Mouse (Mus musculus) heart, embryonic 13.5 days (tissue): ENCODE results near the gene 1700024P04Rik. TPM values are rescaled to one million over a fixed set of nuclear protein-coding genes. Genes with fewer than 3 reads are reported as not detected.
A peak's percentile ranks its signal among the peaks of the same experiment; 100 is the strongest.
"Not testable (repeated sequence)": the region's sequence is repeated elsewhere in the genome, so short reads cannot be mapped to it uniquely, and the experiment has no call there.

Experiments
- ATAC-seq: fragments of 200-750 bp; cut with Nextera tagmentation; 2 replicates; pipeline ENCODE4 v1.8.0; 2017; ENCODE audit warnings: moderate TSS enrichment; ENCODE audit not compliant: insufficient number of reproducible peaks, low FRiP score, low TSS enrichment; ENCODE audit errors: extremely low read depth
- H3K27ac ChIP-seq: fragments of 300-500 bp; sonication (generic); replicated peaks from 2 replicates; pipeline ENCODE4 v1.5.1; 2015; ENCODE audit warnings: moderate library complexity, mild to moderate bottlenecking, inconsistent platforms
- H3K27me3 ChIP-seq: fragments of 300-500 bp; sonication (generic); replicated peaks from 2 replicates; pipeline ENCODE4 v1.6.1; 2015; ENCODE audit warnings: mild to moderate bottlenecking, inconsistent platforms
- H3K36me3 ChIP-seq: fragments of 300-500 bp; sonication (generic); 2 replicates; pipeline ENCODE4 v1.6.1; 2015; ENCODE audit warnings: mild to moderate bottlenecking, inconsistent platforms
- H3K4me1 ChIP-seq: fragments of 300-500 bp; sonication (generic); 2 replicates; pipeline ENCODE4 v1.6.1; 2015; ENCODE audit warnings: inconsistent platforms
- H3K4me2 ChIP-seq: fragments of 300-500 bp; sonication (generic); 2 replicates; pipeline ENCODE4 v1.6.1; 2015; ENCODE audit warnings: inconsistent platforms, mild to moderate bottlenecking, moderate library complexity
- H3K4me3 ChIP-seq: fragments of 300-500 bp; sonication (generic); 2 replicates; pipeline ENCODE4 v1.5.1; 2015; ENCODE audit warnings: moderate library complexity, mild to moderate bottlenecking, inconsistent platforms
- H3K9ac ChIP-seq: fragments of 300-500 bp; sonication (generic); 2 replicates; pipeline ENCODE4 v1.6.1; 2015; ENCODE audit warnings: inconsistent platforms, mild to moderate bottlenecking, moderate library complexity
- H3K9me3 ChIP-seq: fragments of 300-500 bp; sonication (generic); 2 replicates; pipeline ENCODE4 v1.6.1; 2016; ENCODE audit warnings: inconsistent platforms
- WGBS: fragments of 180-500 bp; shearing (Covaris S2); methylation state at CpG from one replicate; pipeline ENCODE4 v1.1.7; 2015; ENCODE audit warnings: mixed read lengths; 5-methylcytosine and 5-hydroxymethylcytosine counted together
- polyA plus RNA-seq: library from polyadenylated mRNA; unstranded; fragments of >200 nt; fragmentation: Nextera tagmentation; extraction: Ambion mirVana; gene quantifications from 2 replicates; pipeline ENCODE4 v1.2.1, GENCODE M21; 2015

Gene 1700024P04Rik
- polyA plus RNA-seq, 1 experiment from 2014 or later, result not detected

GRCm38 (mm10) chr13:99008013-99008412 lies 23.6 kb upstream of the 1700024P04Rik start:
- Histone ChIP-seq H3K9ac (no peak overlapping the region), H3K4me1 (peaks cover 10% of the 10 kb centered on the region), H3K4me2 (no peak overlapping the region), H3K27me3 (no peaks in the 10 kb centered on the region), H3K4me3 (no peak overlapping the region), H3K9me3 (peaks cover 21% of the 10 kb centered on the region), H3K36me3 (no peaks in the 10 kb centered on the region), H3K27ac (no peak overlapping the region)
- 72% methylated on average over 5 of the region's 5 CpGs for WGBS
- ATAC-seq, result no peak

GRCm38 (mm10) chr13:99006389-99007099 lies 22.2 kb upstream of the 1700024P04Rik start:
- Histone ChIP-seq H3K4me3 (no peak overlapping the region), H3K4me1 (peaks cover 10% of the 10 kb centered on the region), H3K27ac (no peak overlapping the region), H3K9ac (no peak overlapping the region), H3K4me2 (no peak overlapping the region), H3K27me3 (no peaks in the 10 kb centered on the region), H3K9me3 (peaks cover 30% of the 10 kb centered on the region), H3K36me3 (no peaks in the 10 kb centered on the region; the same call in 1 of the 2 replicates)
- WGBS, result 78% methylated on average over 17 of the region's 17 CpGs
- ATAC-seq, result no peak

GRCm38 (mm10) chr13:99001652-99002051 lies 17.3 kb upstream of the 1700024P04Rik start:
- not testable (repeated sequence) for H3K4me2 ChIP-seq, H3K4me1 ChIP-seq, H3K36me3 ChIP-seq, H3K27me3 ChIP-seq, H3K9ac ChIP-seq, ATAC-seq, H3K27ac ChIP-seq, H3K4me3 ChIP-seq
- H3K9me3 ChIP-seq, result peaks cover 30% of the 10 kb centered on the region
- WGBS, result 88% methylated on average over 2 of the region's 2 CpGs

GRCm38 (mm10) chr13:98997025-98997424 lies 12.7 kb upstream of the 1700024P04Rik start:
- H3K9me3 ChIP-seq, result peaks cover 3% of the 10 kb centered on the region; the same call in 1 of the 2 replicates
- 40% methylated on average over 5 of the region's 5 CpGs for WGBS
- no peak overlapping the region for H3K27ac ChIP-seq
- H3K4me1 ChIP-seq, result no peaks in the 10 kb centered on the region
- no peaks in the 10 kb centered on the region for H3K27me3 ChIP-seq
- H3K9ac ChIP-seq, result no peak overlapping the region
- no peaks in the 10 kb centered on the region; the same call in 1 of the 2 replicates for H3K36me3 ChIP-seq
- no peak overlapping the region for H3K4me3 ChIP-seq
- H3K4me2 ChIP-seq, result no peak overlapping the region
- ATAC-seq, result no peak

- no peak for ATAC-seq
- Histone ChIP-seq H3K36me3 (no peaks in the 10 kb centered on the region), H3K9ac (no peak overlapping the region), H3K4me3 (no peak overlapping the region), H3K27me3 (no peaks in the 10 kb centered on the region), H3K27ac (no peak overlapping the region), H3K9me3 (0 out of 2 replicates have a peak, but pooled peaks cover 5% of the 10 kb centered on the region), H3K4me1 (no peaks in the 10 kb centered on the region), H3K4me2 (no peak overlapping the region)
- WGBS, result 79% methylated on average over 4 of the region's 4 CpGs
Observed at GRCm38 (mm10) chr13:98977070-98977785, 7.1 kb downstream of the 1700024P04Rik start.

- H3K27me3 ChIP-seq, H3K27ac ChIP-seq, H3K4me2 ChIP-seq, H3K9ac ChIP-seq, H3K36me3 ChIP-seq, H3K4me3 ChIP-seq, ATAC-seq, H3K4me1 ChIP-seq, H3K9me3 ChIP-seq: not testable (repeated sequence)
- WGBS, result 62% methylated on average over 3 of the region's 3 CpGs
Observed at GRCm38 (mm10) chr13:98976022-98976421, 8.3 kb downstream of the 1700024P04Rik start.

- no peak overlapping the region for H3K4me2 ChIP-seq
- no peak overlapping the region for H3K9ac ChIP-seq
- no peak overlapping the region for H3K4me3 ChIP-seq
- 68% methylated on average over 3 of the region's 3 CpGs for WGBS
- no peaks in the 10 kb centered on the region for H3K27me3 ChIP-seq
- H3K9me3 ChIP-seq, result 0 out of 2 replicates have a peak, but pooled peaks cover 5% of the 10 kb centered on the region
- no peak overlapping the region for H3K27ac ChIP-seq
- no peak for ATAC-seq
- no peaks in the 10 kb centered on the region for H3K36me3 ChIP-seq
- peaks cover 23% of the 10 kb centered on the region for H3K4me1 ChIP-seq
Observed at GRCm38 (mm10) chr13:98972090-98972489, 12.3 kb downstream of the 1700024P04Rik start.

- no peak overlapping the region for H3K27ac ChIP-seq
- WGBS, result 56% methylated on average over 5 of the region's 5 CpGs
Observed at GRCm38 (mm10) chr13:98971641-98972040, 12.7 kb downstream of the 1700024P04Rik start.

GRCm38 (mm10) chr13:98968517-98968916 lies 15.8 kb downstream of the 1700024P04Rik start:
- WGBS, result 54% methylated on average over 4 of the region's 4 CpGs
- no peaks in the 10 kb centered on the region for H3K27me3 ChIP-seq
- H3K4me2 ChIP-seq, result peak overlapping the region; percentile 20; the same call in 1 of the 2 replicates
- H3K27ac ChIP-seq, result peak overlapping the region; percentile 46
- no peaks in the 10 kb centered on the region for H3K36me3 ChIP-seq
- H3K4me3 ChIP-seq, result no peak overlapping the region
- peaks cover 23% of the 10 kb centered on the region for H3K4me1 ChIP-seq
- no peaks in the 10 kb centered on the region for H3K9me3 ChIP-seq
- H3K9ac ChIP-seq, result no peak overlapping the region
- ATAC-seq, result no peak

More at GRCm38 (mm10) chr13:98971641-98972040, 12.7 kb downstream of the 1700024P04Rik start:
- H3K36me3 ChIP-seq, result no peaks in the 10 kb centered on the region
- no peak overlapping the region for H3K4me3 ChIP-seq
- no peak overlapping the region for H3K4me2 ChIP-seq
- no peak overlapping the region for H3K9ac ChIP-seq
- no peak for ATAC-seq
- no peaks in the 10 kb centered on the region for H3K27me3 ChIP-seq
- peaks cover 23% of the 10 kb centered on the region for H3K4me1 ChIP-seq
- H3K9me3 ChIP-seq, result 0 out of 2 replicates have a peak, but pooled peaks cover 5% of the 10 kb centered on the region

GRCm38 (mm10) chr13:98967942-98968341 lies 16.4 kb downstream of the 1700024P04Rik start:
- no peak overlapping the region for H3K9ac ChIP-seq
- no peaks in the 10 kb centered on the region for H3K36me3 ChIP-seq
- no peaks in the 10 kb centered on the region for H3K9me3 ChIP-seq
- ATAC-seq, result no peak
- WGBS, result 65% methylated on average over 6 of the region's 6 CpGs
- H3K4me1 ChIP-seq, result peaks cover 23% of the 10 kb centered on the region
- peak overlapping the region; percentile 46 for H3K27ac ChIP-seq
- peak overlapping the region; percentile 20; the same call in 1 of the 2 replicates for H3K4me2 ChIP-seq
- no peaks in the 10 kb centered on the region for H3K27me3 ChIP-seq
- H3K4me3 ChIP-seq, result no peak overlapping the region

GRCm38 (mm10) chr13:98966583-98966982 lies 17.8 kb downstream of the 1700024P04Rik start:
- Histone ChIP-seq H3K9ac (no peak overlapping the region), H3K9me3 (no peaks in the 10 kb centered on the region), H3K4me2 (no peak overlapping the region), H3K36me3 (no peaks in the 10 kb centered on the region), H3K27me3 (no peaks in the 10 kb centered on the region), H3K4me3 (no peak overlapping the region), H3K4me1 (peaks cover 18% of the 10 kb centered on the region), H3K27ac (no peak overlapping the region)
- no peak for ATAC-seq
- 78% methylated on average over 5 of the region's 5 CpGs for WGBS
